Mouse (Mus musculus): ENCODE results near the gene Gstz1. TPM values are rescaled to one million over a fixed set of nuclear protein-coding genes. Genes with fewer than 3 reads are reported as not detected.
"Not testable (repeated sequence)": the region's sequence is repeated elsewhere in the genome, so short reads cannot be mapped to it uniquely, and the experiment has no call there.

Gstz1 gene
- polyA plus RNA-seq, 1 experiment from 2014 or later = 31.3 TPM

GRCm38 (mm10) chr12:87175194-87175946 lies 28.4 kb downstream of the Gstz1 start:
- WGBS = 68% methylated on average over 4 of the region's 4 CpGs
- no peak for DNase-seq (ENCODE audit: low spot score)
- Histone ChIP-seq H3K4me3 (no peak overlapping the region), H3K4me1 (peaks cover 18% of the 10 kb centered on the region), H3K27me3 (ENCODE audit: low read depth, poor library complexity, severe bottlenecking) (no peaks in the 10 kb centered on the region), H3K9me3 (replicated peaks) (no peaks in the 10 kb centered on the region), H3K36me3 (peaks cover 22% of the 10 kb centered on the region), H3K27ac (0 out of 2 replicates have a peak overlapping the region, but pooled peaks have one; percentile 37)

GRCm38 (mm10) chr12:87177631-87178030 lies 30.7 kb downstream of the Gstz1 start:
- H3K27me3 ChIP-seq (ENCODE audit: low read depth, poor library complexity, severe bottlenecking) = no peaks in the 10 kb centered on the region
- peaks cover 14% of the 10 kb centered on the region; the same call in 1 of the 2 replicates for H3K36me3 ChIP-seq
- DNase-seq (ENCODE audit: low spot score) = no peak
- no peak overlapping the region for H3K27ac ChIP-seq
- no peak overlapping the region for H3K4me3 ChIP-seq
- H3K4me1 ChIP-seq = peaks cover 18% of the 10 kb centered on the region
- 94% methylated on average over 4 of the region's 4 CpGs for WGBS
- no peaks in the 10 kb centered on the region for H3K9me3 ChIP-seq (replicated peaks)

GRCm38 (mm10) chr12:87193008-87193407 lies 46.0 kb downstream of the Gstz1 start:
- H3K27me3 ChIP-seq (ENCODE audit: low read depth, poor library complexity, severe bottlenecking) = no peaks in the 10 kb centered on the region
- 90% methylated on average over 3 of the region's 3 CpGs for WGBS
- H3K4me3 ChIP-seq = no peak overlapping the region
- H3K9me3 ChIP-seq (replicated peaks) = no peaks in the 10 kb centered on the region
- no peak for DNase-seq (ENCODE audit: low spot score)
- H3K27ac ChIP-seq = no peak overlapping the region
- H3K4me1 ChIP-seq = 0 out of 2 replicates have a peak, but pooled peaks cover 4% of the 10 kb centered on the region
- H3K36me3 ChIP-seq = no peaks in the 10 kb centered on the region

GRCm38 (mm10) chr12:87195069-87195468 lies 48.1 kb downstream of the Gstz1 start:
- no peak overlapping the region for H3K27ac ChIP-seq
- no peak overlapping the region for H3K4me3 ChIP-seq
- H3K36me3 ChIP-seq = no peaks in the 10 kb centered on the region
- WGBS = 89% methylated on average over 1 of the region's 1 CpGs
- H3K4me1 ChIP-seq = peaks cover 13% of the 10 kb centered on the region; the same call in 1 of the 2 replicates
- no peak for DNase-seq (ENCODE audit: low spot score)
- H3K27me3 ChIP-seq (ENCODE audit: low read depth, poor library complexity, severe bottlenecking) = no peaks in the 10 kb centered on the region
- H3K9me3 ChIP-seq (replicated peaks) = no peaks in the 10 kb centered on the region

- Histone ChIP-seq H3K4me1 (peaks cover 13% of the 10 kb centered on the region; the same call in 1 of the 2 replicates), H3K9me3 (replicated peaks) (no peaks in the 10 kb centered on the region), H3K27me3 (ENCODE audit: low read depth, poor library complexity, severe bottlenecking) (no peaks in the 10 kb centered on the region), H3K36me3 (no peaks in the 10 kb centered on the region), H3K27ac (no peak overlapping the region), H3K4me3 (no peak overlapping the region)
- DNase-seq (ENCODE audit: low spot score) = no peak
Measured at GRCm38 (mm10) chr12:87196310-87196709, 49.3 kb downstream of the Gstz1 start.

GRCm38 (mm10) chr12:87198792-87199191 lies 51.8 kb downstream of the Gstz1 start:
- H3K27ac ChIP-seq = no peak overlapping the region
- 67% methylated on average over 6 of the region's 6 CpGs for WGBS
- H3K36me3 ChIP-seq = no peaks in the 10 kb centered on the region
- no peak for DNase-seq (ENCODE audit: low spot score)
- peak overlapping the region; percentile 89 for H3K4me3 ChIP-seq
- peaks cover 13% of the 10 kb centered on the region; the same call in 1 of the 2 replicates for H3K4me1 ChIP-seq
- no peaks in the 10 kb centered on the region for H3K9me3 ChIP-seq (replicated peaks)
- no peaks in the 10 kb centered on the region for H3K27me3 ChIP-seq (ENCODE audit: low read depth, poor library complexity, severe bottlenecking)

- Histone ChIP-seq H3K4me1 (peaks cover 13% of the 10 kb centered on the region; the same call in 1 of the 2 replicates), H3K9me3 (replicated peaks) (no peaks in the 10 kb centered on the region), H3K27ac (peak within 1 kb of the TSS; percentile 93), H3K36me3 (no peaks in the 10 kb centered on the region), H3K4me3 (peak within 1 kb of the TSS; percentile 89), H3K27me3 (ENCODE audit: low read depth, poor library complexity, severe bottlenecking) (no peaks in the 10 kb centered on the region)
- peak; percentile 71 for DNase-seq (ENCODE audit: low spot score)
- under 1% methylated on average over 38 of the region's 38 CpGs for WGBS
Measured at GRCm38 (mm10) chr12:87199206-87199972, 52.4 kb downstream of the Gstz1 start, which contains the start of gene Samd15. TSS of gene Samd15 (plus strand) at chr12:87199723.

GRCm38 (mm10) chr12:87199973-87200586 lies 53.1 kb downstream of the Gstz1 start, which contains the start of gene Tmed8:
TSS of gene Tmed8 (minus strand) at chr12:87200454.
- Histone ChIP-seq H3K27ac (peak within 1 kb of the TSS; percentile 93), H3K4me3 (peak within 1 kb of the TSS; percentile 89), H3K4me1 (peaks cover 13% of the 10 kb centered on the region; the same call in 1 of the 2 replicates), H3K27me3 (ENCODE audit: low read depth, poor library complexity, severe bottlenecking) (no peaks in the 10 kb centered on the region), H3K36me3 (no peaks in the 10 kb centered on the region), H3K9me3 (replicated peaks) (no peaks in the 10 kb centered on the region)
- WGBS = under 1% methylated on average over 69 of the region's 70 CpGs
- peak; percentile 85 for DNase-seq (ENCODE audit: low spot score)

- Histone ChIP-seq H3K27ac (no peak overlapping the region), H3K9me3 (replicated peaks) (no peaks in the 10 kb centered on the region), H3K36me3 (no peaks in the 10 kb centered on the region), H3K4me1 (peaks cover 13% of the 10 kb centered on the region; the same call in 1 of the 2 replicates), H3K27me3 (ENCODE audit: low read depth, poor library complexity, severe bottlenecking) (no peaks in the 10 kb centered on the region), H3K4me3 (no peak overlapping the region)
- DNase-seq (ENCODE audit: low spot score) = no peak
- 70% methylated on average over 5 of the region's 5 CpGs for WGBS
Measured at GRCm38 (mm10) chr12:87201694-87202093, 54.7 kb downstream of the Gstz1 start.

- WGBS = 92% methylated on average over 5 of the region's 5 CpGs
- DNase-seq (ENCODE audit: low spot score); H3K9me3 ChIP-seq (replicated peaks); H3K27me3 ChIP-seq (ENCODE audit: low read depth, poor library complexity, severe bottlenecking); H3K4me3 ChIP-seq; H3K4me1 ChIP-seq; H3K36me3 ChIP-seq; H3K27ac ChIP-seq: not testable (repeated sequence)
Measured at GRCm38 (mm10) chr12:87205789-87206188, 58.8 kb downstream of the Gstz1 start.

GRCm38 (mm10) chr12:87212844-87213606 lies 66.1 kb downstream of the Gstz1 start:
- WGBS = 70% methylated on average over 2 of the region's 2 CpGs
- H3K4me3 ChIP-seq = no peak overlapping the region
- H3K27me3 ChIP-seq (ENCODE audit: low read depth, poor library complexity, severe bottlenecking) = no peaks in the 10 kb centered on the region
- H3K9me3 ChIP-seq (replicated peaks) = no peaks in the 10 kb centered on the region
- H3K36me3 ChIP-seq = no peaks in the 10 kb centered on the region
- no peaks in the 10 kb centered on the region for H3K4me1 ChIP-seq
- no peak for DNase-seq (ENCODE audit: low spot score)
- no peak overlapping the region for H3K27ac ChIP-seq
